Mouse (Mus musculus): ENCODE measurements around the gene Lmtk2. TPM values are rescaled to one million over a fixed set of nuclear protein-coding genes. Genes with fewer than 3 reads are reported as not detected.
A peak's percentile ranks its signal among the peaks of the same experiment; 100 is the strongest.

Gene Lmtk2
- polyA plus RNA-seq, 1 experiment from 2014 or later, result 6.3 TPM

DNA sequence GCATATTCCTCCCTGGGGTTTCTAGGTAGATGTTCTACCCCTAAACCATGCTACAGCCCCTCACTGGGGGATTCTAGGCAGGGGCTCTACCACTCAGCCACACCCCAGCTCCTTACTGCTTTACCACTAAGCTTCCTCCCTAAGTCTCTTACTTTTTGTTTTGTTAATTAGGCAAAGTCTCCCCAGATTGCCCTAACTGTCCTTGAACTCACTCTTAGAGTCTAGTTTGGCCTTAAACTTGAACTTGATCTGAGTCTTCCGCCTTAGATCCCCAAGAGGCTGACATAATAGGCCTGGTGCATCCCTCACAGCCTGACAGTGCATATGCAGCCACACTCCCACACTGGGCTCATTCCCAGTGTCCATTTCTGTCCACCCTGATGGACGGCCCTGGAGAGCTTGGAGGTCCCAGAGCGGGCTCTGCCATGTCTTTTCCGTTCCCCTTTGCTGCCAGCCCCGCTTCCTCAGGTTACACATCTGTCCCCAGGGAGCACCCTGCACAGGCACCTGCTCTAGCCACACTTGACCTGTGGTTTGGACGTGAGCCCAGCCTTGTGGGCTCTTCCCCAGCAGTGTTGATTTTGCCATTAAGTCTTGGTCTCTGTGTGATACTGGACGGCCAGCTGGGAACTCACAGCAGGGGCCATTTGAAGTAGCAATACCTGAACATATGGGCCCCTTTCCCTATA lies 83.6 kb downstream of the Lmtk2 start:
- no peaks in the 10 kb centered on the region for H3K4me1 ChIP-seq
- 90% methylated on average over 7 of the region's 7 CpGs for WGBS
- no peak overlapping the region for H3K4me3 ChIP-seq
- H3K4me2 ChIP-seq, result no peak overlapping the region
- no peaks in the 10 kb centered on the region for H3K27me3 ChIP-seq
- peaks cover 68% of the 10 kb centered on the region for H3K36me3 ChIP-seq (ENCODE audit: poor library complexity, severe bottlenecking)
- no peaks in the 10 kb centered on the region for H3K9me3 ChIP-seq (replicated peaks)
- ATAC-seq, result no peak
- no peak overlapping the region for H3K9ac ChIP-seq
- H3K27ac ChIP-seq, result no peak overlapping the region

- no peak for ATAC-seq
- H3K9ac ChIP-seq, result no peak overlapping the region
- WGBS, result 91% methylated on average over 21 of the region's 21 CpGs
Measured at GRCm38 (mm10) chr5:144184350-144185045, 84.3 kb downstream of the Lmtk2 start.

GRCm38 (mm10) chr5:144188422-144188821 lies 88.2 kb downstream of the Lmtk2 start:
- Histone ChIP-seq H3K4me3 (no peak overlapping the region), H3K27ac (no peak overlapping the region), H3K27me3 (no peaks in the 10 kb centered on the region), H3K9ac (no peak overlapping the region), H3K9me3 (replicated peaks) (no peaks in the 10 kb centered on the region), H3K4me1 (peaks cover 17% of the 10 kb centered on the region), H3K36me3 (ENCODE audit: poor library complexity, severe bottlenecking) (peaks cover 39% of the 10 kb centered on the region), H3K4me2 (no peak overlapping the region)
- 87% methylated on average over 6 of the region's 6 CpGs for WGBS
- ATAC-seq, result no peak

More at GRCm38 (mm10) chr5:144184350-144185045, 84.3 kb downstream of the Lmtk2 start:
- Histone ChIP-seq H3K36me3 (ENCODE audit: poor library complexity, severe bottlenecking) (peaks cover 62% of the 10 kb centered on the region), H3K27me3 (no peaks in the 10 kb centered on the region), H3K27ac (no peak overlapping the region), H3K4me1 (no peaks in the 10 kb centered on the region), H3K9me3 (replicated peaks) (no peaks in the 10 kb centered on the region), H3K4me2 (no peak overlapping the region), H3K4me3 (no peak overlapping the region)

GRCm38 (mm10) chr5:144189327-144189726 lies 89.1 kb downstream of the Lmtk2 start:
- ATAC-seq, result no peak
- peaks cover 34% of the 10 kb centered on the region for H3K36me3 ChIP-seq (ENCODE audit: poor library complexity, severe bottlenecking)
- H3K27me3 ChIP-seq, result no peaks in the 10 kb centered on the region
- 76% methylated on average over 7 of the region's 7 CpGs for WGBS
- H3K27ac ChIP-seq, result no peak overlapping the region
- H3K4me1 ChIP-seq, result peaks cover 17% of the 10 kb centered on the region
- no peaks in the 10 kb centered on the region for H3K9me3 ChIP-seq (replicated peaks)
- no peak overlapping the region for H3K4me3 ChIP-seq
- no peak overlapping the region for H3K9ac ChIP-seq
- no peak overlapping the region for H3K4me2 ChIP-seq

DNA sequence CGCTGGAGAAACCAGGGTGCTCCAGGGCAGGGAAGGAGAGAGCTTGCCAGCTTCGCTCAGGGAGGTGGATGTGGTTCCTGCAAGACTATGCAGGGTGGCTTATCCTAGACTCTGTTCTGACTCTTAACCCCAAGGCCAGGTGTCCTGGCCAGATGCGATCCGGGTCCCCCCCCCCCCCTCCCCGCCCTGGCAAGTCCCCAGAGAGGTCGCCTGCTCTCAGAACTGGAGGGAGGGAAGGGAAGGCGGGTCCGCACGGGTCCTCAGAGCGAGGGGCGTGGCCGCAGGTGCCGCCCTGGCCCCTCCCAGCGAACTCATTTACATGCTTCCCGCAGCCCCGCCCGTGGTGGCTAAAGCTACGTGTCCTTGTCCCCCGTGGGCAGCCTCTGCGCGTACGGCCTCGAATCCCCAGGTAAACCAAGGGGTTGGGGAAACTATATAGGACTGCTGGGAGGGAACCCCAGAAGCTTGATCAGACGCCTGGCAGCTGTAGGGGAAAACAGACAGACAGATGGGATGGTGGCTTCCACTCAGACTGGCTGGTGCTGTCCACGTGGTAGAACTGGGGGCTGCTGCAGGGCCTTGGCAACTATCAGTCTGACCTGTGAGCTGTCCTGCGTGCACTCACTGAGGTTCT lies 89.8 kb downstream of the Lmtk2 start, which contains the start of gene Bhlha15:
TSS of gene Bhlha15 (plus strand) at position 337 of the 634 bp plus-strand sequence.
- H3K9me3 ChIP-seq (replicated peaks), result no peaks in the 10 kb centered on the region
- H3K4me3 ChIP-seq, result 0 out of 2 replicates have a peak within 1 kb of the TSS, but pooled peaks have one; percentile 17
- peaks cover 26% of the 10 kb centered on the region for H3K36me3 ChIP-seq (ENCODE audit: poor library complexity, severe bottlenecking)
- WGBS, result 6% methylated on average over 26 of the region's 26 CpGs
- peak within 1 kb of the TSS; percentile 55 for H3K4me2 ChIP-seq
- peak; percentile 59; the same call in 1 of the 2 replicates for ATAC-seq
- no peak within 1 kb of the TSS; the same call in 1 of the 2 replicates for H3K27ac ChIP-seq
- H3K9ac ChIP-seq, result no peak within 1 kb of the TSS
- H3K4me1 ChIP-seq, result peaks cover 17% of the 10 kb centered on the region
- H3K27me3 ChIP-seq, result no peaks in the 10 kb centered on the region

GRCm38 (mm10) chr5:144191026-144191425 lies 90.8 kb downstream of the Lmtk2 start:
- Histone ChIP-seq H3K27ac (no peak overlapping the region), H3K4me3 (no peak overlapping the region), H3K36me3 (ENCODE audit: poor library complexity, severe bottlenecking) (peaks cover 22% of the 10 kb centered on the region; the same call in 1 of the 2 replicates), H3K9me3 (replicated peaks) (no peaks in the 10 kb centered on the region), H3K4me2 (no peak overlapping the region), H3K27me3 (no peaks in the 10 kb centered on the region), H3K4me1 (peaks cover 17% of the 10 kb centered on the region), H3K9ac (no peak overlapping the region)
- WGBS, result 45% methylated on average over 23 of the region's 23 CpGs
- no peak for ATAC-seq

DNA sequence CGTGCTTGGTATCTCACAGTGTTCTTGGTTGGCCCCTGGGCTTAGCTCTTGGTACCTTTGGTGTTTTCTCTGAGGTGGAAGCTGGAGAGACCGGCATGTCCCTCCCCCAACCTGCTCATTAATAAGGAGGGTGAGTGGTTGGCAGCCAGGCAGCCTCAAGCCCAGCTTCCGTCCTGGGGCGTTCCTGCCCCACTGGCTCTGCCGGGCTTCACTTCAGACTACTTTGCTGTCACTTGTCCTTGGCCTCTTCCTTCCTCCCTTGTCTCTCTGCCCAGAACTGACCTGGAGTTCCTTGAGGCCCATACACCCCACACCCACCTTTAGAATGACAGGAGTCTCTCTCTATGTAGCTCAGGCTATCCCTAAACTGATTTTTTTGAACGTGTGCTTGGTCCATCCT lies 92.4 kb downstream of the Lmtk2 start:
- no peak overlapping the region for H3K4me2 ChIP-seq
- no peaks in the 10 kb centered on the region for H3K9me3 ChIP-seq (replicated peaks)
- H3K27me3 ChIP-seq, result no peaks in the 10 kb centered on the region
- ATAC-seq, result no peak
- no peak overlapping the region for H3K4me3 ChIP-seq
- peaks cover 18% of the 10 kb centered on the region for H3K36me3 ChIP-seq (ENCODE audit: poor library complexity, severe bottlenecking)
- H3K4me1 ChIP-seq, result peaks cover 17% of the 10 kb centered on the region
- H3K27ac ChIP-seq, result no peak overlapping the region
- H3K9ac ChIP-seq, result no peak overlapping the region
- WGBS, result 78% methylated on average over 6 of the region's 6 CpGs

- Histone ChIP-seq H3K27ac (no peak overlapping the region), H3K4me3 (no peak overlapping the region), H3K4me2 (no peak overlapping the region), H3K4me1 (peaks cover 17% of the 10 kb centered on the region), H3K9ac (no peak overlapping the region), H3K36me3 (ENCODE audit: poor library complexity, severe bottlenecking) (peaks cover 26% of the 10 kb centered on the region), H3K27me3 (no peaks in the 10 kb centered on the region), H3K9me3 (replicated peaks) (no peaks in the 10 kb centered on the region)
- ATAC-seq, result no peak
- 83% methylated on average over 7 of the region's 7 CpGs for WGBS
Measured at GRCm38 (mm10) chr5:144194416-144194815, 94.2 kb downstream of the Lmtk2 start.

DNA sequence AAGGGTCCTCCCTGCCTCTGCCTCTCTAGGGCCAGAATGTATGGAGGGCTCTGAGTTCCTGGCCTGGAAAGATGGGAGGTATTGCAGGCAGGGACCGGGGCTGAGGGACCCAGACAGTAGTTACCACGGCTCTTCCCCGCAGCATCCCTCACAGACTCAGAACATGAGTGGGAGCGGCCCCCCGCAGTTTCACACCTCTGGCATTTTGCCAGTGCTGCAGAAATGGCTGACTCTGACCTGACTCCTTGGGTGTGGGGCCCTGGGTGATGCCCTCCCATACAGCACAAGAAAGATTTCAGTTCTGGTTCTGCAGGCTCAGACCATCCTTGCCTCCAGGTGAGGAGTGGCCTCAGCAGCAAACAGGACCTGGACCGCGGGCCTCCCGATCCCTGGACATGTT lies 95.3 kb downstream of the Lmtk2 start:
- Histone ChIP-seq H3K36me3 (ENCODE audit: poor library complexity, severe bottlenecking) (peaks cover 36% of the 10 kb centered on the region), H3K9ac (no peak overlapping the region)
- WGBS, result 88% methylated on average over 8 of the region's 8 CpGs

GRCm38 (mm10) chr5:144200616-144201015 lies 100.4 kb downstream of the Lmtk2 start:
- Histone ChIP-seq H3K4me2 (no peak overlapping the region), H3K4me3 (no peak overlapping the region), H3K27me3 (no peaks in the 10 kb centered on the region), H3K36me3 (ENCODE audit: poor library complexity, severe bottlenecking) (peaks cover 80% of the 10 kb centered on the region), H3K9me3 (replicated peaks) (no peaks in the 10 kb centered on the region; the same call in 1 of the 2 replicates), H3K9ac (no peak overlapping the region), H3K4me1 (no peaks in the 10 kb centered on the region), H3K27ac (no peak overlapping the region)
- no peak for ATAC-seq
- WGBS, result 83% methylated on average over 11 of the region's 11 CpGs

More for the DNA sequence above, 95.3 kb downstream of the Lmtk2 start:
- Histone ChIP-seq H3K9me3 (replicated peaks) (no peaks in the 10 kb centered on the region), H3K4me3 (no peak overlapping the region), H3K27me3 (no peaks in the 10 kb centered on the region), H3K4me2 (no peak overlapping the region), H3K27ac (no peak overlapping the region), H3K4me1 (peaks cover 6% of the 10 kb centered on the region)
- ATAC-seq, result no peak

DNA sequence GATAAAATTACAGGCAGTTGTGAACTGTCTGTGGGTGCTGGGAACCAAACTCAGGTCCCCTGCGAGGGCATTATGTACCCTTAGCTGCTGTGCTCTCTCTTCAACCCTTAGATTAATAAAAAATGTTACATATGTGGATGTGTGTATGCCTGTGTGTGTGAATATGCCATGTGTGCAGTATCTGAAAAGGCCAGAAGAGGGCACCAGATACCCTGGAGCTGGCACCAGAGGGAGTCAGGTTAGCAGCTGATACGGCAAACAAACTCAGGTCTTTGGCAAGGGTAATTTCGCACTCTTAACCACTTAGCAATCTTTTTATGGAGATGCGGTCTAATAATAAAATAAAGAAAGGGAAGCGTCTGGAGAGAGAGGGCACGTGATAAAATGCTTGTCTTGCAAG lies 102.2 kb downstream of the Lmtk2 start:
- no peak overlapping the region for H3K27ac ChIP-seq
- no peak overlapping the region for H3K4me3 ChIP-seq
- H3K27me3 ChIP-seq, result no peaks in the 10 kb centered on the region
- H3K36me3 ChIP-seq (ENCODE audit: poor library complexity, severe bottlenecking), result peaks cover 92% of the 10 kb centered on the region
- no peaks in the 10 kb centered on the region for H3K4me1 ChIP-seq
- H3K9me3 ChIP-seq (replicated peaks), result no peaks in the 10 kb centered on the region; the same call in 1 of the 2 replicates
- H3K4me2 ChIP-seq, result no peak overlapping the region
- 96% methylated on average over 6 of the region's 6 CpGs for WGBS
- ATAC-seq, result no peak
- H3K9ac ChIP-seq, result no peak overlapping the region

DNA sequence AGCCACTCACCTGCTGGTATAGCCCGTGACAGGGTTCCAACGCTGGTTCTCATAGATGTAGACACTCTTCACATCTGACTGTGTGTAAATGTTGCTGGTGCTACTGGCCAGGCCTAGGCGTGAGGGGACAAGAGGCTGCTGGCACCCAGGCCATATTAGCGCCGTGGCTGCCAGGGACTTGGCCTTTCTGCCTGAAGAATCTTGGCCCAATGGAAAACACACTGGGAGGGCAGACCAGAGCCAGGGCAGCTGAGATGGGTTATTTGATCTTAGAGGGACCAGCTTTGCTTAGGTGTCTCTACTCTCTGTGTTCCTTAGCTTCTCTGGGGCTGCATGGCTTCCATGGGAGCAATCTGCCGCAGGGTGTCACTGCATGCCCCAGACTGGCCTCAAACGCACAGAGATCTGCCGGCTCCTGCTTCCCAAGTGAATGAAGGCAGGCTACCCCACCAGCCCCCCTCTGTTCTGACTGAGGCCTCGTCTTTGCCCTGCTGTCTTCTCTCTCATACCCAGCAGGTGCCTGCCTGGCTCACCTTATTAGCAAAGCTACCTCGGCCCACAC lies 103.2 kb downstream of the Lmtk2 start:
- no peak overlapping the region for H3K4me2 ChIP-seq

More for the DNA sequence above, 103.2 kb downstream of the Lmtk2 start:
- Histone ChIP-seq H3K27me3 (no peaks in the 10 kb centered on the region), H3K4me1 (no peaks in the 10 kb centered on the region), H3K4me3 (no peak overlapping the region), H3K36me3 (ENCODE audit: poor library complexity, severe bottlenecking) (peaks cover 90% of the 10 kb centered on the region), H3K27ac (no peak overlapping the region), H3K9ac (no peak overlapping the region), H3K9me3 (replicated peaks) (no peaks in the 10 kb centered on the region; the same call in 1 of the 2 replicates)
- no peak for ATAC-seq
- 86% methylated on average over 10 of the region's 10 CpGs for WGBS

All from forebrain, embryonic 13.5 days (tissue).